ENCODE assay signal across 30 mouse cellular contexts in genomic region chr1:86629936-86630335, GRCm38 (mm10). TPM values are rescaled to one million over a fixed set of nuclear protein-coding genes. Genes with fewer than 3 reads are reported as not detected.
"Had no signal": no experiment of that assay in that cellular context is flagged by ENCODE, and none has a peak within 500 bp of the region (broad histone marks: within the 10 kb centered on the region; RNA-seq: fewer than 3 reads in every experiment).

No protein-coding gene starts in this region.

- ATAC-seq: forebrain, embryonic 13.5 days; forebrain, embryonic 14.5 days; forebrain, embryonic 15.5 days; forebrain, embryonic 16.5 days; forebrain, postnatal 0 days had no signal

- H3K4me3 ChIP-seq: embryonic facial prominence, embryonic 10.5 days; embryonic facial prominence, embryonic 12.5 days; embryonic facial prominence, embryonic 13.5 days; embryonic facial prominence, embryonic 15.5 days; erythroblast, embryonic 14.5 days; forebrain, embryonic 10.5 days; forebrain, embryonic 12.5 days; forebrain, embryonic 13.5 days; forebrain, embryonic 15.5 days; gastrocnemius, adult 2 months; heart, adult 2 months had no signal

- H3K4me2 ChIP-seq: embryonic facial prominence, embryonic 12.5 days; embryonic facial prominence, embryonic 13.5 days; embryonic facial prominence, embryonic 15.5 days; forebrain, embryonic 12.5 days; forebrain, embryonic 13.5 days; forebrain, embryonic 15.5 days had no signal

- H3K27ac ChIP-seq: embryonic facial prominence, embryonic 10.5 days; embryonic facial prominence, embryonic 12.5 days; embryonic facial prominence, embryonic 13.5 days; embryonic facial prominence, embryonic 15.5 days; forebrain, embryonic 10.5 days; forebrain, embryonic 12.5 days; forebrain, embryonic 13.5 days; forebrain, embryonic 15.5 days; gastrocnemius, adult 2 months; heart, adult 2 months had no signal

- DNase-seq: cerebellum, adult 9-10 months; cerebellum, adult 9-11 months; cerebellum, postnatal 10 days; cerebellum, postnatal 14 days; cerebellum, postnatal 25 days; cerebellum, postnatal 36 days; embryo, embryonic 11 days; forebrain, postnatal 0 days; gastrocnemius, adult 2 months; gastrocnemius, postnatal 10 days; gastrocnemius, postnatal 14 days; gastrocnemius, postnatal 25 days; gastrocnemius, postnatal 36 days; heart, adult 11 months; heart, adult 18-20 months; heart, adult 2 months had no signal

- H3K36me3 ChIP-seq: embryonic facial prominence, embryonic 10.5 days; embryonic facial prominence, embryonic 12.5 days; embryonic facial prominence, embryonic 13.5 days; embryonic facial prominence, embryonic 15.5 days; forebrain, embryonic 10.5 days; forebrain, embryonic 12.5 days; forebrain, embryonic 15.5 days had no signal

- H3K4me1 ChIP-seq: embryonic facial prominence, embryonic 12.5 days had no signal

- H3K27me3 ChIP-seq: embryonic facial prominence, embryonic 12.5 days; embryonic facial prominence, embryonic 13.5 days; embryonic facial prominence, embryonic 15.5 days; forebrain, embryonic 12.5 days; forebrain, embryonic 13.5 days; forebrain, embryonic 15.5 days had no signal

- H3K9me3 ChIP-seq: embryonic facial prominence, embryonic 10.5 days; embryonic facial prominence, embryonic 12.5 days; embryonic facial prominence, embryonic 13.5 days; embryonic facial prominence, embryonic 15.5 days; forebrain, embryonic 10.5 days; forebrain, embryonic 12.5 days; forebrain, embryonic 13.5 days; forebrain, embryonic 15.5 days had no signal

- H3K9ac ChIP-seq: embryonic facial prominence, embryonic 12.5 days; embryonic facial prominence, embryonic 13.5 days; embryonic facial prominence, embryonic 15.5 days; forebrain, embryonic 12.5 days; forebrain, embryonic 13.5 days; forebrain, embryonic 15.5 days; forebrain, postnatal 0 days had no signal

RNA-seq across cellular contexts. Expression of gene Nppc, which starts 40.4 kb away (rescaled TPM):
- total RNA-seq: common myeloid progenitor, adult 5-6 weeks; granulocyte monocyte progenitor cell, adult 5-6 weeks; heart, adult 18-20 months; heart, adult 2 months had no signal
- polyA plus RNA-seq: erythroblast, embryonic 14.5 days; gonadal fat pad, adult 2 months had no signal
